Mouse (Mus musculus) CD4-positive naive resting alpha-beta T cell, adult 76 days (primary cell): Measurements from ENCODE around the gene Pgpep1. TPM values are rescaled to one million over a fixed set of nuclear protein-coding genes. Genes with fewer than 3 reads are reported as not detected.

Source experiments
- total RNA-seq: library from RNA; stranded (reverse); gene quantifications from one replicate; pipeline ENCODE4 v1.2.4, GENCODE M21; 2023

The Pgpep1 gene
- total RNA-seq: 2.8 TPM

DNA sequence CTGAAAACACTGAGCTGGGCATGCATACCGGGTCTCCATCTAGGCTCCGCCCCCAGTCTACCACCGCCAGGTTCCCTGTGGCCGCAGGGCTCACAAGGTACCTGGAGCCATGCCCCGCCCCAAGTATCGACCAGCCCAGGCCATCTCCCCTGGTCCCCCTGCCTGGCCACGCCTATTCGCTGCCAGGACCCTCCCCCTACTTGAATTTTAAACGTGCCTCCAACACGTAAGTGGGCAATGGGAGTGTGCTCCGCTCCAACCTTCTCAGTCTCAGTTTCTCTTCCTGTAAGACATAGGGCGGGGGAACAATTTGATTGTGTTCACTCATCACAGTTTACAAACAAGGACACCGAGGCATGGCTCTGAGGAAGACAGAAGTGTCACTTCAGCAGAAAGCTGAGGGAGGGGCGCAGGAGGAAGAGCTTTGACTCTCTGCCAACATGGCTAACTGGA lies at the start of gene Pgpep1:
Gene Pgpep1, minus strand, starts transcription at position 116 of the 453 bp plus-strand sequence.

GRCm38 (mm10) chr8:70703287-70703686 lies 43.1 kb upstream of the Pgpep1 start, which contains the start of gene Iqcn:
Gene Iqcn (plus strand): TSS chr8:70703457.

DNA sequence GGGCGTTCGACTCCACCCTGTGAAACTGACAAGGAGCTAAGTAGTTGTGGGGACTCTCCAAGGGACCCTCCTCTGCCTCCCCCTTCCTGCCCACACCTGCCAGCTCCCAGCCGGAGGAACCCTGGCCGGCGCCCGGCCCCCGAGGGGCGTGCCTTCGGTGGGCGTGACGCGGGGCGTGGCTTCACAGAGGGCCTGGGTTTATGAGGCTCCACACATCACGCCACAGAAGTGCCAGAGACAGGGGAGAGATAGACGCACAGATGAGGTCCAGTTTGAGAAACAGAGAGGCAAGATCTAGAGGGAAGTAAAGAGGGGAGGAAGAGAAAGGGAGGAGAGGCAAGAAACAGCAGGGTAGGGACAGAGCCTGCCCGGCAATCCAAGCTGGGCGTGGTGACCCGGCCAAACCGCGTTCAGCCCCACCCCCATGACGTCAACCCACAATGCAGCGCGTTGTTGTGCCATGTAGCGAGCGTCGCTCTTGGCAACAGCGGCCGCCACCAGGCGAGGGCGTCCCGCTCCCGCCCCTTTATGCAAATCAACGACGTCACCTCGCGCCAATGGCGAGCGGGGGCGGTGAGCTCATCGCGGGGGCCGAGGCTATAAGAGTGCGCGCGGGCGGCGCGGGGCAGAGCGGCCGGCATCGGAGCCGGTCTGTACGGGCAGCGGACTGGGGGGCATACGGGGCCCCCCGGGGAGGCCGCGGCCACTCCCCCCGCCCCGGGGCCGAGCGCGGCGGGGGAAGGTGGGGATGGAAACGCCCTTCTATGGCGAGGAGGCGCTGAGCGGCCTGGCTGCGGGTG lies 38.3 kb upstream of the Pgpep1 start, which contains the start of gene Jund:
Gene Jund, plus strand, starts transcription at position 640 of the 800 bp plus-strand sequence.

DNA sequence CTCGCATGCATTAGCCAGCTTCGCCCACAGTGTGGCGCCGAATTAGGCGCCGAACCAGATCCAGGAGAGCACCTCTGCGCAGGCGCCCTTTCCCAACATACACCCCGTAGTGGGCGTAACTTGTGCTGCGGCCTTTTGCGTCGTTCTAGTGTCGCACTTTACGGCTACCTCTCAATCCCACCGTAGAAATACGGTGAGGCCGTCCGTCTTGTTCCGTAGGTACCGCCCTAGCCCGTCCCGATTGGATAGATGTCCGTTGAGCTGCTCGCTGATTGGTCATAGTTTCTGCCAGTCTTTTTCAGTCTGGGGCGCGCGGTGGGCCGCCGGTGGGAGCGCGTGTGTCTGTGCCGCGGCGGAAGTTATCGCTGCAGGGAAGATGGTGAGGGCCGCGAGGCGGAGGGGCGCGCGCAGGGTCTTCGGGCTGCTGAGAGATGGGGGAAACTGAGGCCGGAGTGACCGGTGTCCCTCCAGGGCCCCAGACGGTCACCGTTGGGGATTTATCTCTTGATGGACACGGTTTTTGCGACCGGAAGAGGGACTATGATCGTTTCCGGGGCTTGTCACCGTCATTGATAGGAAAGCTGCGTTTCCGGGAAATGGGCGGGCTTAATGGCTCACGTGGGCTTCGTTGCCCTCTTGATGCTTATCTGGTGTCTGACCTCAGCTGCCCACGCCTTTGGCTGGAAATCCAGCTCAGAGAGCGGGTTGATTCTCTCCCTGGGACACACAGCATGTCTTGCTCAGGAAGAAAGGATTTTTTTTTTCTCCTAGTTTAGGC lies 13.1 kb upstream of the Pgpep1 start, which contains the start of gene Lsm4:
Gene Lsm4, plus strand, starts transcription at position 170 of the 778 bp plus-strand sequence.

DNA sequence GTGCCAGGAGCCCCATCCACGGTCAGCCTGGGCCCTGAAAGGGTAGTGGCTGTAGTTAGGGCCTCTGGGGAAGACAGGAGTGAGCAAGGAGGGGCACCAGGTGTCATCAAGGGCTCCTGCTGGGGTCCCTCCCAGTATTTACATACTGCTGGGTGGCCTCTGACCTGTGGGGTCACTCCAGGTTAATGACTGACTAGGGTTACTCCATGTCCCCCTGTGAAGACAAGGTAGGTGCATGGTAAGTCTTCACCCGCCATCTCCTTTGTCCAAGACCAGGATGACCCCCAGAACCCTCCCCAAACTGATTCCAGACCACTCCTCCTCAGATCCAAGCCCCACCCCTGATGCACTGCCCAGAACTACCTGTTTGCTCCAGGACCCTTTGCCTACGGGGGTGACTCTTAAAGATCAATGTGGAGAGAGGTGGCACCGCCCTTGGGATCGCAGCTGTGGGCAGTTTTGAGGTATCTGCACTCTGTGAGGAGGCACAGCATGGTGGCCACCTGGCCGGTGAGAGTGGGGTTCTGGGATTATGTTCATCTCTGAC lies 27.8 kb downstream of the Pgpep1 start, which contains the start of gene Gdf15:
Gene Gdf15, minus strand, starts transcription at position 111 of the 547 bp plus-strand sequence.

GRCm38 (mm10) chr8:70615894-70616293 lies 44.3 kb downstream of the Pgpep1 start, which contains the start of gene Lrrc25:
Gene Lrrc25 (plus strand): TSS chr8:70616155.

GRCm38 (mm10) chr8:70608749-70609367 lies 51.3 kb downstream of the Pgpep1 start, which contains the start of gene Ssbp4:
Gene Ssbp4 (minus strand): TSS chr8:70608872.

Other genes starting within 250 kb of the Pgpep1 start
- gene Crtc1, start 220.8 kb downstream of the Pgpep1 start, total RNA-seq: 21.8 TPM
- 7.9 TPM for gene Klhl26, start 183.4 kb downstream of the Pgpep1 start, total RNA-seq
- not detected for gene Tmem59l, start 173.0 kb downstream of the Pgpep1 start, total RNA-seq
- not detected for gene Crlf1, start 167.2 kb downstream of the Pgpep1 start, total RNA-seq
- 62.4 TPM for gene Rex1bd, start 153.6 kb downstream of the Pgpep1 start, total RNA-seq
- 3,364 TPM for gene Uba52, start 149.6 kb downstream of the Pgpep1 start, total RNA-seq
- gene Fkbp8, start 132.7 kb downstream of the Pgpep1 start, total RNA-seq: 249 TPM
- 60.3 TPM for gene Kxd1, start 132.4 kb downstream of the Pgpep1 start, total RNA-seq
- 30.2 TPM for gene Ell, start 120.9 kb downstream of the Pgpep1 start, total RNA-seq
- 68.1 TPM for gene Isyna1, start 66.0 kb downstream of the Pgpep1 start, total RNA-seq
- gene Ssbp4, start 51.5 kb downstream of the Pgpep1 start, total RNA-seq: 97.8 TPM
- 1.6 TPM for gene Lrrc25, start 44.2 kb downstream of the Pgpep1 start, total RNA-seq
- gene Gdf15, start 27.9 kb downstream of the Pgpep1 start, total RNA-seq: 1.6 TPM
- 101 TPM for gene Lsm4, start 12.9 kb upstream of the Pgpep1 start, total RNA-seq
- gene Jund, start 38.6 kb upstream of the Pgpep1 start, total RNA-seq: 1,623 TPM
- gene Iqcn, start 43.1 kb upstream of the Pgpep1 start, total RNA-seq: 4.4 TPM
- gene Gm3336, start 58.2 kb upstream of the Pgpep1 start, total RNA-seq: not detected
- gene Pde4c, start 63.3 kb upstream of the Pgpep1 start, total RNA-seq: 0.59 TPM
- 6.0 TPM for gene Rab3a, start 94.3 kb upstream of the Pgpep1 start, total RNA-seq
- gene Mpv17l2, start 100.6 kb upstream of the Pgpep1 start, total RNA-seq: 22.7 TPM
- 12.5 TPM for gene Pik3r2, start 116.3 kb upstream of the Pgpep1 start, total RNA-seq
- 143 TPM for gene Mast3, start 144.7 kb upstream of the Pgpep1 start, total RNA-seq
- gene Il12rb1, start 148.1 kb upstream of the Pgpep1 start, total RNA-seq: 1.3 TPM
- 30.0 TPM for gene Arrdc2, start 179.3 kb upstream of the Pgpep1 start, total RNA-seq
- gene Kcnn1, start 202.9 kb upstream of the Pgpep1 start, total RNA-seq: not detected
- gene Ccdc124, start 213.5 kb upstream of the Pgpep1 start, total RNA-seq: 29.7 TPM
- gene Slc5a5, start 232.4 kb upstream of the Pgpep1 start, total RNA-seq: not detected
- gene Rpl18a, start 237.0 kb upstream of the Pgpep1 start, total RNA-seq: 4,779 TPM
- gene Map1s, start 245.5 kb upstream of the Pgpep1 start, total RNA-seq: 64.3 TPM